Mouse (Mus musculus) liver, embryonic 14.5 days (tissue): ENCODE data around the gene Fam129a.

Experiments
- CTCF ChIP-seq: IDR thresholded peaks from 2 replicates; pipeline ENCODE4 v1.5.1; 2016; ENCODE audit warnings: antibody characterized with exemption, low read depth, control low read depth
- EP300 ChIP-seq: IDR thresholded peaks from 2 replicates; pipeline ENCODE4 v1.6.1; 2016; ENCODE audit warnings: antibody characterized with exemption, low read depth

GRCm38 (mm10) chr1:151680971-151681370 is 110.0 kb downstream of the Fam129a start:
- TF ChIP-seq CTCF: no peak
- TF ChIP-seq EP300: no peak
